Mouse (Mus musculus): ENCODE measurements around the gene St3gal3. TPM values are rescaled to one million over a fixed set of nuclear protein-coding genes. Genes with fewer than 3 reads are reported as not detected.

Gene St3gal3
- polyA plus RNA-seq, 1 experiment, result 34.3 TPM

DNA sequence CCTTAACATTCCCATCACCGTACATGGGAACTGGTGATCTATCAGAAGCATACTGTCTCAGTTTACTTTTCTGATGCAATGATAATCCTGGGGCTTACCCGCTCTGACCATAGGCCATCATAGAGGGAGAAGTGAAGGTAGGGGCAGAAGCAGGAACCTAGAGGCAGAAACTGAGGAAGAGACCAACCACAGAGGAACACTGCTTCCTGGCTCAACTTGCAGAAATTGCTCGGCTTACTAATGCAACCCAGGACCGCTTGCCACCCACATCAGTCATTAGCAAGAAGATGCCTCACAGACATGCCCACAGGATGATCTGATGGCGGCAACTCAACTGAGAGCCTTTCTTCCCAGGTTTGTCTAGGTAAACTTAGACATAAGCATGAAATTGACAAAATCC, 216.0 kb downstream of the St3gal3 start:
- no peak overlapping the region for H3K4me3 ChIP-seq (ENCODE audit: insufficient read depth, low read depth, low read length)
- peaks cover 4% of the 10 kb centered on the region for H3K4me1 ChIP-seq (ENCODE audit: control insufficient read depth, insufficient read depth, insufficient read length, low read length)
- no peak overlapping the region for H3K27ac ChIP-seq (replicated peaks; ENCODE audit: low read depth, low read length)

DNA sequence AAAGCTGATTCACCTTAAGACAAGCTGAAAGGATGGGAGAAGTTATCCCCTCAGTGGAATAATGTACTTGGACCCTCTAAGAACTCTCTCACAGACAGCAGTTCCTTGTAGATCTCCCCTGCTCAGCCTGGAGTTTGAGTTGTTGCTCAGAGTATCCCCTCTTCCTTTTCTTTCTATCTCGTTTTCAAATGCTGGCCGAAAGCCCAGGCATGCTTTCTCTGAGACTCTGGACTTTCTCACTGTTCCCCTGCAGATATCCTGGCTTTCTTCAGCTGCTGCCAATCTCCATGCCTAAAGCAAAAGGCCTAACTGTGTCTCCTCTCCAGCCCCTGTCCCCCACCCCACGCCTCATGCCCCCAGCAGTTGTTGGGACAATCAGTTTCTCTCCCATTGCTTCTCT, 216.5 kb downstream of the St3gal3 start:
- peaks cover 8% of the 10 kb centered on the region for H3K4me1 ChIP-seq (ENCODE audit: control insufficient read depth, insufficient read depth, insufficient read length, low read length)
- H3K27ac ChIP-seq (replicated peaks; ENCODE audit: low read depth, low read length), result no peak overlapping the region

DNA sequence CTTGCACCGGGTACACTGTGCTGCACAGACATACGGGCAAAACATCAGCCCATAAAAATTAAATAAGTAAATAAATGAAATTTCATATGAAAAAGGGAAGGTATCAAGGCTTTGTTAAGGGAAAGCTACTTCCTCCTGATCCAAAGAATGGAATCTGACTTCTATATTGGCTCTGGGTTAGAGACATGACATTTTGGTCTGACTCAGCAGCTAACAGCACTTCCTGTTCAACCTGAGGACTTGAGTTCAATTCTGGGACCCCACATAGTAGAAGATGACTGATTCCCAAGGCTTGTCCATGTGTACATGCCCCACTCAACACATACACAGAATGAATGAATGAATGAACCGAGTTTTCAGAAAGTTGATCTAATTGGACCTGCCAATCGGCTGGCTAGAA, 216.9 kb downstream of the St3gal3 start:
- H3K4me1 ChIP-seq (ENCODE audit: control insufficient read depth, insufficient read depth, insufficient read length, low read length), result peaks cover 9% of the 10 kb centered on the region
- no peak overlapping the region for H3K27ac ChIP-seq (replicated peaks; ENCODE audit: low read depth, low read length)
- H3K4me3 ChIP-seq (ENCODE audit: insufficient read depth, low read depth, low read length), result no peak overlapping the region

More for the DNA sequence above, 216.5 kb downstream of the St3gal3 start:
- H3K4me3 ChIP-seq (ENCODE audit: insufficient read depth, low read depth, low read length), result no peak overlapping the region

DNA sequence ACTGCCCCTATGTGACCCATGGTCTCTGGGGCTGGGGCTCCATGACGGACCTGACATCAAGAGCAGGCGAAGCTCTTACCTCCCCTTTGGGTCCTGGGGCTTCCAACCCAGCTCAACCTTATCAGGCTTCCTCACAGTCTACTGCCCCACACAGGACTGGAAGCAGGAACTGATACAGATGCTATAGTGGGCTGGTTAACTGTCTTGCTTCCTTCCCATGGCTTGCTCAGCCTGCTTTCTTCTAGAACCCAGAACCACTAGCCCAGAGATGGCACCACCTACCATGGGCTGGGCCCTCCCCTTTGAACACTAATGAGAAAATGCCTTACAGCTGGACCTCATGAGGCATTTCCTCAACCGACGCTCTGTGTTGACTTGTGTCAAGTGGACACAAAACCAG, 217.3 kb downstream of the St3gal3 start:
- peaks cover 12% of the 10 kb centered on the region for H3K4me1 ChIP-seq (ENCODE audit: control insufficient read depth, insufficient read depth, insufficient read length, low read length)
- H3K27ac ChIP-seq (replicated peaks; ENCODE audit: low read depth, low read length), result no peak overlapping the region
- H3K4me3 ChIP-seq (ENCODE audit: insufficient read depth, low read depth, low read length), result no peak overlapping the region

DNA sequence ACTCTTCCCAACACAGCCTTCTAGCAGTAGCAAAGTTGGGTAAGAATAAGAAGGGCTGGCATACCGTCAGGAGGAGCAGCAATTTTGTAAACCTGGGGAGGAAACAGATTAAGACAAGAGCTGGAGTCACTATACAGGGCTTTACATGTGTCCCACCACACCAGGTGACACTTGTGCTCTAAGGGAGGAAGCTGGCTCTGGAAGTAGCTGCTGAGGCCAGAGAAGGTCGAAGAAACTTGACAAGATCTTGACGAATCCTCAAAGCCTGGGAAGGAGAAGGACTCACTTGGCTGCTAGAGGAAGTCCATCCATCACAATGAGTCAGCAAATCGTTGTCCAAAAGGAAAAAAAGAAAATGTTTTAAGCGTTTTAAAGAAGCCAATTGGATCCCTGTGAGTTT, 218.3 kb downstream of the St3gal3 start:
- no peak overlapping the region for H3K4me3 ChIP-seq (ENCODE audit: insufficient read depth, low read depth, low read length)
- H3K27ac ChIP-seq (replicated peaks; ENCODE audit: low read depth, low read length), result peak overlapping the region; percentile 24; the same call in 1 of the 2 replicates
- peaks cover 12% of the 10 kb centered on the region for H3K4me1 ChIP-seq (ENCODE audit: control insufficient read depth, insufficient read depth, insufficient read length, low read length)

DNA sequence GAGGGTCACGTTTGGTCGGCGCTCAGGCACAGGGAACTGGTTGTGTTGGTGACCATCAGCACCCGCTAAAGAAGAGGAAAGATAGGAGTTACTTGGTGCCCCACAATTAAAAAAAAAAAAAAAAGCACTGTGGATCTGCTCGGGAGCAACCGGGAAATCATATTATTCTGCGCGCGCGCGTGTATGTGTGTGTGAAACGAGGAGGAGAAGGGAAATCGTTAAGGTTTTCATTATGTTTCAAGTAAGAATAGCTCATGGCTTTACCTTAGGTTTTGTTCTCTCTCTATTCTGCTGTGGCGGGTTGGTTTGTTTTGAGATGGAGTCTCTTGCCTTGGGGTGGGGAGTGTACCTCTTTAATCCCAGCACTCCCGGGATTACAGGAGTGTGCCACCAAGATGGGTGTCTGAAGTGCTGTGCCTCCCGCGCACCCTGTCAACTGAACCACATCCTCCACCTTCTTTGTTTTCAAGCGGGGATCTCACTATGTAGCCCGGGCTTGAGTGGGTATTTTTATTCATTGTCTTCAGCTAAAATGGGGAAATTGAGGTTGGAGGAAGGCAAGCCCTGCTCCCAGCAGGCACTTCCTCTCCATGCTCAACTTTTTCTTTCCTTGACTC, 219.1 kb downstream of the St3gal3 start:
- Histone ChIP-seq H3K4me1 (ENCODE audit: control insufficient read depth, insufficient read depth, insufficient read length, low read length) (peaks cover 12% of the 10 kb centered on the region), H3K27ac (replicated peaks; ENCODE audit: low read depth, low read length) (0 out of 2 replicates have a peak overlapping the region, but pooled peaks have one; percentile 10), H3K4me3 (ENCODE audit: insufficient read depth, low read depth, low read length) (peak overlapping the region; percentile 94)

GRCm38 (mm10) chr4:117914591-117915442, 219.9 kb downstream of the St3gal3 start, which contains the start of gene Ipo13:
Gene Ipo13, minus strand, starts transcription at chr4:117914999.
- Histone ChIP-seq H3K4me3 (ENCODE audit: insufficient read depth, low read depth, low read length) (peak within 1 kb of the TSS; percentile 94), H3K4me1 (ENCODE audit: control insufficient read depth, insufficient read depth, insufficient read length, low read length) (peaks cover 12% of the 10 kb centered on the region), H3K27ac (replicated peaks; ENCODE audit: low read depth, low read length) (peak within 1 kb of the TSS; percentile 99)

GRCm38 (mm10) chr4:117914031-117914430, 220.7 kb downstream of the St3gal3 start:
- Histone ChIP-seq H3K4me1 (ENCODE audit: control insufficient read depth, insufficient read depth, insufficient read length, low read length) (peaks cover 13% of the 10 kb centered on the region), H3K27ac (replicated peaks; ENCODE audit: low read depth, low read length) (no peak overlapping the region), H3K4me3 (ENCODE audit: insufficient read depth, low read depth, low read length) (peak overlapping the region; percentile 94)

GRCm38 (mm10) chr4:117913421-117913820, 221.3 kb downstream of the St3gal3 start:
- Histone ChIP-seq H3K4me3 (ENCODE audit: insufficient read depth, low read depth, low read length) (peak overlapping the region; percentile 94), H3K27ac (replicated peaks; ENCODE audit: low read depth, low read length) (no peak overlapping the region), H3K4me1 (ENCODE audit: control insufficient read depth, insufficient read depth, insufficient read length, low read length) (peaks cover 15% of the 10 kb centered on the region)

GRCm38 (mm10) chr4:117912685-117913273, 221.9 kb downstream of the St3gal3 start:
- Histone ChIP-seq H3K27ac (replicated peaks; ENCODE audit: low read depth, low read length) (no peak overlapping the region), H3K4me3 (ENCODE audit: insufficient read depth, low read depth, low read length) (0 out of 2 replicates have a peak overlapping the region, but pooled peaks have one; percentile 13)

DNA sequence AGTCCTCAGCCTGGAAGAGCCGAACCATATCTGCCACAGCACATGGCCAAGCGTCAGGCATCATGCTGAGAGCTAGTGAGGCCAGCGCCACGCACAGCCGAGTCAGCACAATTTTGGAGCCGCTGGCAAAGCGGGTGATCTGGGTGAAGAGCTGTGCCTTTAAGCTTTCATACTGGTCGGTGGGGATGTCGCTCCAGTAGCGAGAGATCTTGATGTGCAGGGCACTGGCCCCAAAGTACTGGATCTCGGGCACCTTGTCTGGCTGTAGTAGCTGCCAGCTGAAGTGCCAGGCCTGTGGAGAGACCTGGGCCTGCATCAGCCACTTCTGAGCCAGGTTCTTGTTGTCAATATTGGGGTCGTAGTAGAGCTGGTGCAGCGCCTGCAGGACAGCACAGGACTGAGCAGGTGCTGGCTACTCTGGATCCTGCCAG, 222.6 kb downstream of the St3gal3 start:
- Histone ChIP-seq H3K27ac (replicated peaks; ENCODE audit: low read depth, low read length) (no peak overlapping the region), H3K4me1 (ENCODE audit: control insufficient read depth, insufficient read depth, insufficient read length, low read length) (peaks cover 20% of the 10 kb centered on the region), H3K4me3 (ENCODE audit: insufficient read depth, low read depth, low read length) (no peak overlapping the region)

More at GRCm38 (mm10) chr4:117912685-117913273, 221.9 kb downstream of the St3gal3 start:
- H3K4me1 ChIP-seq (ENCODE audit: control insufficient read depth, insufficient read depth, insufficient read length, low read length), result peaks cover 20% of the 10 kb centered on the region

- Histone ChIP-seq H3K27ac (replicated peaks; ENCODE audit: low read depth, low read length) (peak overlapping the region; percentile 82; the same call in 1 of the 2 replicates), H3K4me3 (ENCODE audit: insufficient read depth, low read depth, low read length) (no peak overlapping the region), H3K4me1 (ENCODE audit: control insufficient read depth, insufficient read depth, insufficient read length, low read length) (peaks cover 22% of the 10 kb centered on the region)
Observed at GRCm38 (mm10) chr4:117908834-117909453, 225.8 kb downstream of the St3gal3 start.

DNA sequence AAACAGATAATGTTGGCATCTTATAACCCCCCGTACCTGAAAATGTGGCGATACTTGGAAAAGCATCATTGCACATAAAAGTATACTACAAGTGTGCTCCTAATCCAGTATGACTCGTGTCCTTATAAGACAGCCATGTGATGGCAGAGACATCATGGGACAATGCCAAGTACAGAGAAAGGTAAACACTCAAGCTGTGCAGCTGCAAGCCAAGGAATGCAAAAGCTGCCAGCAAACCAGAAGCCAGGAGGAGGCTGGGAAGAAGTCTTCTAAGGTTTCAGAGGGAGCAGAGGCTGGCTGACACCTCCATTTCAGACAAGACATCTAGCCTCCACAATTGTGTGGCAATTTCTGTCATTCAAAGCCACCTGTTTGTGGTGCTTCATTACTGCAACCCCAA, 228.5 kb downstream of the St3gal3 start:
- Histone ChIP-seq H3K4me3 (ENCODE audit: insufficient read depth, low read depth, low read length) (no peak overlapping the region), H3K4me1 (ENCODE audit: control insufficient read depth, insufficient read depth, insufficient read length, low read length) (peaks cover 12% of the 10 kb centered on the region), H3K27ac (replicated peaks; ENCODE audit: low read depth, low read length) (peak overlapping the region; percentile 49; the same call in 1 of the 2 replicates)

DNA sequence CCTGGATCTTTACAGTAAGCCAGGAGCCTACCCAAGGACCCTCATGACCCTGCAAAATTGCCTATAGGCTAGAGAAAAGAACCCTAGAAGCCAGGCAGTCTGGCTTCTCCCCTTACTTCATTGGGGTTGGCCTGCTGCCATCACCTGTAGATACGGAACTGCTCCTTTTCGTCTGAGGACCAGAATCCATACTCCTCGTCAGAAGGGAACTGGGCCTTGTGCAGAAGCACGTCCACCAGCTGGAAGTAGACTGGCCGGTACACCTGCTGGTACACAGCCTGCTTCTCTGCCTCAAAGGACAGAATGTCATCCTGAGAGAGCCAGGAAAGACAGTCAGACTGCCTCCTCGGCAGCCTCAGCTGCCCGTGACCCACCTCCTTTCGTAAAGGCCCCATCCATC, 230.0 kb downstream of the St3gal3 start:
- Histone ChIP-seq H3K4me3 (ENCODE audit: insufficient read depth, low read depth, low read length) (no peak overlapping the region), H3K27ac (replicated peaks; ENCODE audit: low read depth, low read length) (no peak overlapping the region)

DNA sequence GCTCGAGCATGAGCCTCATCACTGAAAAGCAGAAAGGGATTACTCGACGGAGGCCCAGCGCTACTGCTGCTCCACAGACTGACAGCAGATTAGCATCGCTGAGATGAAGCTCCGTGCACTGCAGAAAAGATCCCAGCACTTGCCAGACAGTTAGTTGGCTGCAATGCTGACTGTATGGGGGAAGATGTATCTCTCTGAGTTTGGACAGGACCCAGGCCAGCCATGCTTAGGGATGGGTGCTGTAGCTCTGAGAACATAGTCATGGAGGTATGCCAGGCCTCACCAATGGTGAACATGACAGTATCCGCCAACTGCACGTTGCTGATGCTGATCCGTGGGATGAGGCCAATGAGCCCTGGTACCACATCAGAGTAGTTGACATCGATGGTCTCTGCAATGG, 230.6 kb downstream of the St3gal3 start:
- no peak overlapping the region for H3K27ac ChIP-seq (replicated peaks; ENCODE audit: low read depth, low read length)
- no peak overlapping the region for H3K4me3 ChIP-seq (ENCODE audit: insufficient read depth, low read depth, low read length)
- H3K4me1 ChIP-seq (ENCODE audit: control insufficient read depth, insufficient read depth, insufficient read length, low read length), result peaks cover 11% of the 10 kb centered on the region

More for the DNA sequence above, 230.0 kb downstream of the St3gal3 start:
- H3K4me1 ChIP-seq (ENCODE audit: control insufficient read depth, insufficient read depth, insufficient read length, low read length), result peaks cover 12% of the 10 kb centered on the region
